Mouse (Mus musculus): Measurements from ENCODE around the gene Mdfic. TPM values are rescaled to one million over a fixed set of nuclear protein-coding genes. Genes with fewer than 3 reads are reported as not detected.

Mdfic gene
- total RNA-seq, 2 experiments from 2014 or later = 25.5 to 26.0 TPM

DNA sequence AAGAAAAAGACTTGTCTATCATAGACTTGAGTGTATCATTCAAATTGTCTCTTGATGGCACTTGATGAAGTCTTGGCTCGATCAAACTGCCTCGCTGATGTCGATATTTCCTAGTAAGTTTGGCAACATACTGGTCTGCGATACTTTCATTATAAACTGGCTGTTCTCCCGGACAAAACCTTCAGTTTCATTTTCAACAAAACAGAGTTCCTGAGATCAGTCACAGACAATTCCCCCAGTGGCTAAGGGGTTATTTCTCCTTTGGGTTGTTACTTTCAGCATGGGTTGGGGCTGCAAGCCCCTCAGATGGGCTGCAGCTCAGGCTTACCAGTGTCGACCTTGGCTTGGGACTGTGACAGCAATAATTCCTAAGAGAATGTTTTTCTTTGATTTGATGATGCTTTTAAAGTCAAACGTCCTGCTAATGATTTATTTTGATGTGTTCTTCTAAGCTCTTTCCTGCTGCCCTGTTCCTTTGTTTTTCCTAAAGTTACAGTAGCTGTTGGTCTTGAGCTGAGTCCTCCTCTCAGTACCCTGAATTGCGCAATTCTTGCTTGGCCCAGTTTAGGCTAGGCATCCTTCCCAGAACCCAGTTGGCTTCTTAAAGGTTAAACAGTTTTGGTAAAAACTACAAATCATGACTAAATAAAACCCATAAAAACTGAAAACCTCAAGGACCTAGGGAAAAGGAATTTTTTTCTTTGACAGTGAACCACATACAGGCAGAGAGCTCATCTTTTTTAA lies 73.3 kb downstream of the Mdfic start:
- DNase-seq = peak; percentile 27

GRCm38 (mm10) chr6:15794801-15795200 lies 74.3 kb downstream of the Mdfic start:
- DNase-seq = no peak

DNA sequence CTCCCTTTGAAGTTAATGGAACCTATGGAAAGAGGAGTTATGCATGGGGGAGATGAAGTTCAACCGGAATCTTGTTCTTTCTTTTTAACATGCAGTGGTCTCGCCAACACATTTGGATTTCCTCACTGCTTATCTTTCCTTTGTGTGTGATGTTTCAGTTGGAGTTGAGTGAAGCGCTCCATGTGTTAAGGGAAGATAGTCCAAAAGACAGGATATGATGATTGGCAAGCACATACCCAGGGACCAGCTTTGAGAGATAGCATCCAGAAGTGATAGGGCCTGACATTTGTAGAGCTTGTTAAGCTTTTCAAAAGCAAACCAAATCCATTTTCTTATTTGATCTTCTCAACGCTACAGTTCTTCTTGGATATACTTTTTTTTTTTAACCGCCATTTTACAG lies 86.9 kb downstream of the Mdfic start:
- DNase-seq = no peak

DNA sequence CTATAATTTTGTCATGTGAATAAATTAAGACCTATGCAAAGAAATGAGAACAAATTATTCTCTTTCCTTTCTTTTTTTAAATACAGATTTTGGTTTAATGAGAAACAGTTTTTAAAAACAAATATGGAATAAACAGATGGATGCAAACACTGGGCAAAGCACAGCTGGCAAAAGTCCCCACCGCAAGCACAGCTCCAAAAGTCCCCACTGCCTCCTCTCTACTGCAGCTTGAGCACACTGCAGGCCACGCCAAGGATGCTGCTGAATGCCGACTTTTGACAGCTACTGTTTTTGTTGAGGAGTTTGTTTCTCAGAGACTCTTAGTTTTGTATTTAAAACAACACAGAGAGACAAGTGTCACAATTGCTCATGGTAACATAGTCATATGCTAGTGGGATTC lies 104.8 kb downstream of the Mdfic start:
- DNase-seq = no peak

DNA sequence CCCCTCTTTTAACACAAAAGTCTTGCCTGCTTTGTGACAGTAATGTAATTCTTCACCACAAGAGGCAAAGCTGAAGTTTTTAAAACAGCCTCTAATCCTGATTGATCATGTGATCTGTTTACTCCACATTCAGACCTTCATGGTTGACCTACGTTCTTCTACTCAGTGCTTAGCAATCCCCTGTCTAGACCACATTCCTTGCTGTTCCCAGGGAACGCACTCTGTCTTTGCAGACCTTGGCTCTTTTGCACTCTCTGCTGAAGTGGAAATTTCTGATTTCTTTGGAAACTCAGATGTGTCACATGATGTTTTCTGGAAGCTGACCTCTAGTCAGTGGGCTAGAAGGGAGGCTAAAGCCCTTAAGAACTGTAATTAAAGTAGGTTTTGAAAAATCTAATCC lies 109.4 kb downstream of the Mdfic start:
- DNase-seq = no peak

DNA sequence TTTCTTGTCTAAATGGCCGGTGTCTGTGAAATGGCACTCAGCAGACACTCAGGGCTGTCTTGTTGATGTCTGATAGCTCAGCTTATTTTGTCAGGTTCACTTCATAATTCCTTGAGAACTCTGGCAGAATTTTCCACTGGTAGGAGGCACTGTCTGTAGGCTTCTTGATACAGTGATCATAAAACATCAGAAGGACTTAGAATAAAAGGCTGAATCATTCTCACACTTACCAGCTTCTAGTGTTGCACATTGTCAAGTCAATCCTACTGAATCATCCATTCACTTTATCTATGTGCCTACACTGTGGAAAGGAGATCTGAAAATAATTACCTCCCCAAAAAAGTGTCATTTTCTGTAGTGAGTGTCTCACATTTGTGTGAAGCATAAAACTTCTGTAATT lies 110.2 kb downstream of the Mdfic start:
- DNase-seq = no peak

DNA sequence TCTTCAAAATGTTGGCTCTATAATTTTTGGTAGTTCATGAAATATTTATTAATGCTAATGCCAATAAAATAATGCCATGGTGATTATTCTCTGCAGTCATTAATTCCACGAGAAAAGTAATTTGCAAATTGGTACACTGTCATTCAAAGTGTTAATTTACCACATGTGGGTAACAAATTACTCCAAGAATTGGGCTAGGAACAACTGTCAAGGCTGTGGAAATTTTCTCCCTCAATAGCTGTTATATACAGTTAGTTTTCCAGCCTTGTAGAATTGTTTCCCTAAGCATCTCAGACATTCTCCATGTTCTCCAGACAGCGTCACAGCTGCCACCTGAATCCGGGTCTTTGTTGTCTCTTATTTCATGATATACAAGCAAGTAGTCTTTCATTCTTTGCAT lies 117.2 kb downstream of the Mdfic start:
- no peak for DNase-seq

DNA sequence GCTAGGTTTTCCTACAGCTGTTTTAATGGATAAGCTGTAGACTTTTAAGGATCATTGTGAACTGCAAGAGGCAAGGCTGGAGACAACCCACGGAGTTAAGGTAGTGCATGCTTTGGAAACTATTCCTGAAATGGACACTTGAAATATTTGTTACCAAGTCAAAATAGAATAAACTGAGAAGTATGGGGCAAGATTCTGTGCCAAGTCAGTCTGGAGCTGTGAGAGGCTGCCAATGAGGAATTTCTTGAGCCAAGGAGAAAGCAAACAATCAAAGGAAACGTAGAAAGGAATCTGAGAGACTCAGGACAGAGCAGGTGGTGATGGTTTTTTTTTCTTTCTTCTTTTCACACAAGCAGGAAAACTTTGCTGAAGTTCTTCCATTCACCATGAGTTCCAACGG lies 119.4 kb downstream of the Mdfic start:
- DNase-seq = no peak

DNA sequence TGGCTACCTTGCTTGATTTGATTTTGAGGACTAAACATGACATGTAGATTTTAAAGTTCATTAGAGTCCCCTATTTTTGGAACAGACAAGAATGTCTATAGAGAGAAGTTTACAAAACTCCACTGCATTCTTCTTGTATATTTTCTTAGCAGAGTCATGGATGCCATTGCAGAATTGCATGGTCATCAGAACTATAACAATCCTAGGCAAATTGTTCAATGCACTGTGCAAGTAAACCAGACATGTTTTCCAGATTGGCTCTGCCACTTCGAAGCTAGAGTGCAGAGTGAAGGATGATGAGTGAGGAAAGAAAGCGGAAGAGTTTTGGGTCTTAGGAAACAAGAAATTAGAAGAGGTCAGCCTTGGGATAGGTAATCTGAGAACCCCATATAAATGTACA lies 120.0 kb downstream of the Mdfic start:
- DNase-seq = no peak

DNA sequence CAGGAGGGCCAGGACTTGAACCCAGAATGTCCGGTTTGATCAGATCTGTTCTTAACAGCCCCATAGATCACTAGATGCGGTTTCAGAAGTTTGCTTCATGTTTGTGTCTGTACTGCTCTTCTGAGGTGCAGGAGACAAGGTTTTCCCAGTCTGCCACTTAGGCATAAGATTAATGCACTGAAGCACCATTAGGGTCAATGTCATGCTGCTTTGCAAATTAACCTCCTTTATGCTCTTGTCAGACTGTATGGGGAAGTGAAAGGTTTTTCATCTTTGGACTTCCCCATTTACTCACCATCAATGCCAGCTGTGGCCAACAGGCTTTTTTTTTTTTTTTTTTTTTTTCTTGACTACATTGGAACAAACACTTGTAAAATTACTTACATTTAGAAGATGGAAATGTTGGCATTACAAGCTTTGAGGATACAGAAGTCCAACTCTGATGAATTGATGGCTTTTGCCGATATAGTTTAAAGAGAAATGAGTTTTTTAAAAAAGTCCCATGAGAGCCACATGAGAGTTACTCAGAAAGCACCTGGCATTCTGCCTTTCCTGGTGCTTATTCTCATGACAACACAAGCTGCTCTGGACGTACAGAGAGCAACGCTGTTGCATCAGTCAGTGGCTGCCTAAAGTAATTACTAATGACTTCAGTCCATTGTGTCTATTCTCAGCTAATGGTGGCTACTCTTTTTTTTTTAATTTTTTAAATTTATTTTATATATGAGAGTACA lies 121.2 kb downstream of the Mdfic start:
- DNase-seq = no peak

GRCm38 (mm10) chr6:15843295-15843694 lies 122.8 kb downstream of the Mdfic start:
- DNase-seq = no peak

DNA sequence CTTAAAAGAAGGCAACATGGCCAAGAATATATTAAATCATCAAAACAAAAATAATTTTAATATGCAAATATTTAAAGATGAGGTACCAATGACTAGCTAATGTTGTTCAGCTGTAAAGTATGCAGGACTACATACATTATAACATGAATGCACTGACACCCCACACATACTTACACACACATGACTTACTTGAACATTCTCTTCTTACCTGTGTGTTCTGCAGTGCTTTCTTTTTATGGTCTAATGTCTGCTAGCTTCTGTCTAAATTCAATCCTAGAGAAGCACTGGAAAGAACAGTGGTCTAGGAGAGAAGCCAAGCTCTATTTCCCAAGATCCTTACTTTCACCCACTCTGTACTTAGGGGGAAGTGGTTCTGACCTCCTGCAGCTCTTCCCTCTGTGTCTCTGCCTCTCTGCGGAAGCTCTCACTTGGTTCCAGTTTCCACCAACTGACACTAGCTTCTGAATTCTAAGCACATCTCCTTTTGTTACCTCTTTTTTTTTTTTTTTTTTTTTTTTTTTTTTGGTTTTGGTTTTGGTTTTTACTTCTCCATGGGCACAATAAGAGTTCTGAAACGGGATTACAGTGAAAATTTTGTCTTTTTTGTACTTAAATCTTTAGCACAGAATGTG lies 125.4 kb downstream of the Mdfic start:
- DNase-seq = no peak

Data from heart, postnatal 4 days (tissue).